Mouse (Mus musculus): Measurements from ENCODE around the gene Capn1. TPM values are rescaled to one million over a fixed set of nuclear protein-coding genes. Genes with fewer than 3 reads are reported as not detected.

The Capn1 gene
- polyA plus RNA-seq, 1 experiment from 2014 or later = 11.6 TPM

- Histone ChIP-seq H3K4me1 (peaks cover 28% of the 10 kb centered on the region), H3K4me2 (no peak overlapping the region), H3K9ac (no peak overlapping the region), H3K4me3 (no peak overlapping the region), H3K27me3 (no peaks in the 10 kb centered on the region), H3K36me3 (peaks cover 53% of the 10 kb centered on the region), H3K27ac (no peak overlapping the region), H3K9me3 (no peaks in the 10 kb centered on the region)
- ATAC-seq (ENCODE audit: borderline replicate concordance, extremely low read depth, low FRiP score, low TSS enrichment) = no peak
- 82% methylated on average over 5 of the region's 5 CpGs for WGBS
Observed at GRCm38 (mm10) chr19:5957371-5957770, 58.3 kb downstream of the Capn1 start.

- Histone ChIP-seq H3K4me1 (peaks cover 22% of the 10 kb centered on the region), H3K27ac (peak overlapping the region; percentile 22; the same call in 1 of the 2 replicates), H3K4me2 (peak overlapping the region; percentile 41; the same call in 1 of the 2 replicates), H3K27me3 (no peaks in the 10 kb centered on the region), H3K9ac (no peak overlapping the region), H3K4me3 (no peak overlapping the region), H3K36me3 (peaks cover 54% of the 10 kb centered on the region), H3K9me3 (no peaks in the 10 kb centered on the region)
- peak; percentile 39; the same call in 1 of the 2 replicates for ATAC-seq (ENCODE audit: borderline replicate concordance, extremely low read depth, low FRiP score, low TSS enrichment)
- 13% methylated on average over 3 of the region's 3 CpGs for WGBS
Observed at GRCm38 (mm10) chr19:5956685-5957084, 59.0 kb downstream of the Capn1 start.

DNA sequence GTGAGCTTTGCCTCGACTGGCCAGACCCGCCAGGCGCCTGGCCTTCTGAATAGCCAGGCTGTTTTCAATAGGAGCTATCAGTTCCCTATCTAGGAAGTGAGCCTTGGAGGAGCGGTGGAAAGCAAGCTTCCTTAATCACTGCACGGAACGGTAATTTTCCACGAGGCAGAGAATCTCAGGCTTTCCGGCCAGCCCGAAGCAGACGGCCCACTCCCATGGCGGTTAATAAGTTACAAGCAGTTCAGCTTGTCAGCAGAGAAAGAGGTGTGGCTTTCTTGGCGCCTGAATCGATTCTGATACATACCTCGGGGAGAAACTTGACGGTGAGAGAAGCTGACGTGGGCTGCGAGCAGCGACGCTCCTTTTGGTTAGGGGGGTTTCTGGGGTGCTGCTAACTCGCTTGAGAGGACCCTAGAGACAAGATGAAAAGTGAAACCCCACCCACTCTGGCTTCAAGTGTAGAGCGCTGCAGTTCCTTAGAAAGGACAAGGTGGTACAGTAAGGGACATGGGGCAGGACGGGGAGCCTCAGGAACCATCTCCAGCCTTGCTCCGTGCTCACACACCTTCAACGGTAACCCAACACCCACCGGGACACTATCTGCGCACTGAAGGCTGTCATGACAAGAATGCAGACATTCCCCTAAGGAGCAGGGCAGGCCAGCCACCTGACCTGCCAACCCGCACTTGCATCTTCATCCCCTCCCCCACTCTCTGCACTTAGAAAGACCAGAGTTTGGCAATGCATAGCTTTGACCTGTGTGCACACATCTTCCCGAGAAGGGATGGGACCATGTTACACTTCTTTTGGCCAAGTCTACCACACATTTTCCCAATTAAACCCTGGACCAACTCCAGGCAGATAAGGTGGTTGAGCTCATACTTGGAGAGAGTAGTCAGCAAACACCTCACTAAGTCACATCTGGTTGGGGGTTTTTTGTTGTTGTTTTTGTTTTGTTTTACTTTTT is 59.7 kb downstream of the Capn1 start:
- peak overlapping the region; percentile 10; the same call in 1 of the 2 replicates for H3K4me3 ChIP-seq
- H3K4me2 ChIP-seq = peak overlapping the region; percentile 41
- H3K27me3 ChIP-seq = no peaks in the 10 kb centered on the region
- peaks cover 61% of the 10 kb centered on the region for H3K36me3 ChIP-seq
- no peak overlapping the region for H3K9ac ChIP-seq
- H3K9me3 ChIP-seq = no peaks in the 10 kb centered on the region
- peak overlapping the region; percentile 57 for H3K27ac ChIP-seq
- 46% methylated on average over 28 of the region's 28 CpGs for WGBS
- peaks cover 20% of the 10 kb centered on the region for H3K4me1 ChIP-seq
- peak; percentile 16; the same call in 1 of the 2 replicates for ATAC-seq (ENCODE audit: borderline replicate concordance, extremely low read depth, low FRiP score, low TSS enrichment)

- WGBS = 89% methylated on average over 10 of the region's 10 CpGs
- 0 out of 2 replicates have a peak overlapping the region, but pooled peaks have one; percentile 4 for H3K27ac ChIP-seq
- H3K36me3 ChIP-seq = peaks cover 72% of the 10 kb centered on the region
Observed at GRCm38 (mm10) chr19:5954936-5955335, 60.8 kb downstream of the Capn1 start.

GRCm38 (mm10) chr19:5954031-5954710 is 61.5 kb downstream of the Capn1 start:
- H3K36me3 ChIP-seq = peaks cover 71% of the 10 kb centered on the region
- ATAC-seq (ENCODE audit: borderline replicate concordance, extremely low read depth, low FRiP score, low TSS enrichment) = no peak
- no peak overlapping the region for H3K4me3 ChIP-seq
- H3K9ac ChIP-seq = no peak overlapping the region
- WGBS = 83% methylated on average over 22 of the region's 22 CpGs
- H3K4me2 ChIP-seq = no peak overlapping the region
- no peaks in the 10 kb centered on the region for H3K27me3 ChIP-seq
- H3K4me1 ChIP-seq = peaks cover 20% of the 10 kb centered on the region
- no peak overlapping the region for H3K27ac ChIP-seq
- no peaks in the 10 kb centered on the region for H3K9me3 ChIP-seq

More at GRCm38 (mm10) chr19:5954936-5955335, 60.8 kb downstream of the Capn1 start:
- ATAC-seq (ENCODE audit: borderline replicate concordance, extremely low read depth, low FRiP score, low TSS enrichment) = no peak
- Histone ChIP-seq H3K9ac (no peak overlapping the region), H3K27me3 (no peaks in the 10 kb centered on the region), H3K9me3 (no peaks in the 10 kb centered on the region), H3K4me3 (no peak overlapping the region), H3K4me1 (peaks cover 20% of the 10 kb centered on the region), H3K4me2 (no peak overlapping the region)

GRCm38 (mm10) chr19:5953201-5953770 is 62.4 kb downstream of the Capn1 start:
- Histone ChIP-seq H3K4me1 (peaks cover 20% of the 10 kb centered on the region), H3K27me3 (no peaks in the 10 kb centered on the region), H3K9me3 (no peaks in the 10 kb centered on the region), H3K4me2 (no peak overlapping the region), H3K4me3 (no peak overlapping the region), H3K36me3 (peaks cover 70% of the 10 kb centered on the region), H3K9ac (no peak overlapping the region), H3K27ac (peak overlapping the region; percentile 67; the same call in 1 of the 2 replicates)
- ATAC-seq (ENCODE audit: borderline replicate concordance, extremely low read depth, low FRiP score, low TSS enrichment) = no peak
- WGBS = 88% methylated on average over 19 of the region's 19 CpGs

DNA sequence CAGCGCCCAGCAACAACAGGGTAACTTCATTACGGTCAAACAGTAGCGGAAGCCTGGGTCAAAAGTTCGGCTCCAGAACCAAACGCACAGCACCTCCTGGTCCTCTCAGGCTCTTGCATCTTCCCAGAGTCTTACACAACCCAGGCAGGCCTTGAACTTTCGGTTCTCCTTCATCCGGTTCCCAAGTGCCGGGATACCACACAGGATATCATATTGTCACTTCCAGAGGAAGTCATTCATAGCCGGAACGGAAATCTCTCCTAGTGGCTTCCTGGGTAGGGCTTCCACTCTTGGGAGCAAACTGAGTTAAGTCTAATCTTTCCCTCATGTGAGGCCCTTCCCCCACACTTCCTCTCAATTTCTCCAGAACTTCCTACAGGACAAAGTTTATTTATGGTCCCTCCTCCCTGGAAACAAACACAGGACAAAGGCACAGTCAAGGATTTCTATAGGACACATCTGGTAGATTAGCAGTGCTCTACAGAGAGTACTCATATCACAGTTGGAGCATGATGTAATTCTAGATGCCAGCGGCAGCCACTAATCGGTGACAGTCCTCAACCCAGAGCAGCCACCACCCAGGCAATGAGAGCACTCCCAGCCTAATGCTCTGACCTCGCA is 63.5 kb downstream of the Capn1 start:
- Histone ChIP-seq H3K4me1 (peaks cover 20% of the 10 kb centered on the region), H3K4me2 (peak overlapping the region; percentile 5; the same call in 1 of the 2 replicates), H3K27me3 (no peaks in the 10 kb centered on the region), H3K27ac (peak overlapping the region; percentile 67), H3K9me3 (no peaks in the 10 kb centered on the region), H3K4me3 (no peak overlapping the region), H3K36me3 (peaks cover 71% of the 10 kb centered on the region), H3K9ac (no peak overlapping the region)
- ATAC-seq (ENCODE audit: borderline replicate concordance, extremely low read depth, low FRiP score, low TSS enrichment) = peak; percentile 46; the same call in 1 of the 2 replicates
- WGBS = 69% methylated on average over 13 of the region's 13 CpGs

- no peak overlapping the region for H3K4me3 ChIP-seq
- H3K9me3 ChIP-seq = no peaks in the 10 kb centered on the region
- H3K36me3 ChIP-seq = peaks cover 67% of the 10 kb centered on the region
- no peak for ATAC-seq (ENCODE audit: borderline replicate concordance, extremely low read depth, low FRiP score, low TSS enrichment)
- 82% methylated on average over 16 of the region's 16 CpGs for WGBS
- H3K4me2 ChIP-seq = peak overlapping the region; percentile 5; the same call in 1 of the 2 replicates
- no peaks in the 10 kb centered on the region for H3K27me3 ChIP-seq
- H3K9ac ChIP-seq = no peak overlapping the region
- H3K27ac ChIP-seq = peak overlapping the region; percentile 48; the same call in 1 of the 2 replicates
- peaks cover 21% of the 10 kb centered on the region for H3K4me1 ChIP-seq
Observed at GRCm38 (mm10) chr19:5951631-5952030, 64.1 kb downstream of the Capn1 start.

DNA sequence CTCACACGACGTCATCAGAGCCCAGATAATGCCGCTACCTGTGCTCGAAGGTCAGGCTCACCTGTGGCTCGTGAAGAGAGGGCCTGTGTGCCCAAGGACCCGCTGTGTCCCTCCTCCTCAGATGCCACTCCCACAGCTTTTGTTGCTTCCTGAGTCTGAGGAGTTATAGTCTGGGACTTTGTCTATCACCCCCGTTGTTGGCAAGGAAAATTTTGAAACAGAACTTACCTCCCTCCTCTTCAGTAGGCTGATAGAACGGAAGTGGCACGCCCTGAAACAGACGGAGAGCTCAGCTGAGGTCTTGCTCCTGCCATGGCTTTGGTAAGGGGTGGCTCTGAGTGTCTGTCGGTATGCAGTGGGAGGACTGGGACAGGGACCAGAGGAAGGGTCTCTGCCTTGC is 65.5 kb downstream of the Capn1 start:
- no peak for ATAC-seq (ENCODE audit: borderline replicate concordance, extremely low read depth, low FRiP score, low TSS enrichment)
- no peaks in the 10 kb centered on the region for H3K27me3 ChIP-seq
- H3K4me2 ChIP-seq = no peak overlapping the region
- H3K27ac ChIP-seq = no peak overlapping the region
- H3K9ac ChIP-seq = no peak overlapping the region
- H3K36me3 ChIP-seq = peaks cover 68% of the 10 kb centered on the region
- H3K9me3 ChIP-seq = no peaks in the 10 kb centered on the region
- H3K4me3 ChIP-seq = no peak overlapping the region
- WGBS = 94% methylated on average over 11 of the region's 11 CpGs
- peaks cover 22% of the 10 kb centered on the region for H3K4me1 ChIP-seq

GRCm38 (mm10) chr19:5945891-5946290 is 69.8 kb downstream of the Capn1 start:
- 29% methylated on average over 8 of the region's 8 CpGs for WGBS
- Histone ChIP-seq H3K9ac (no peak overlapping the region; the same call in 1 of the 2 replicates), H3K4me1 (peaks cover 29% of the 10 kb centered on the region), H3K4me2 (0 out of 2 replicates have a peak overlapping the region, but pooled peaks have one; percentile 3), H3K4me3 (no peak overlapping the region), H3K27me3 (no peaks in the 10 kb centered on the region), H3K27ac (peak overlapping the region; percentile 81), H3K9me3 (no peaks in the 10 kb centered on the region), H3K36me3 (peaks cover 42% of the 10 kb centered on the region)
- no peak; the same call in 1 of the 2 replicates for ATAC-seq (ENCODE audit: borderline replicate concordance, extremely low read depth, low FRiP score, low TSS enrichment)

GRCm38 (mm10) chr19:5945027-5945426 is 70.7 kb downstream of the Capn1 start:
- no peaks in the 10 kb centered on the region for H3K9me3 ChIP-seq
- 32% methylated on average over 7 of the region's 7 CpGs for WGBS
- no peak overlapping the region for H3K4me3 ChIP-seq
- no peaks in the 10 kb centered on the region for H3K27me3 ChIP-seq
- H3K9ac ChIP-seq = no peak overlapping the region
- peaks cover 34% of the 10 kb centered on the region for H3K36me3 ChIP-seq
- H3K4me1 ChIP-seq = peaks cover 37% of the 10 kb centered on the region
- ATAC-seq (ENCODE audit: borderline replicate concordance, extremely low read depth, low FRiP score, low TSS enrichment) = peak; percentile 82
- no peak overlapping the region for H3K4me2 ChIP-seq
- H3K27ac ChIP-seq = peak overlapping the region; percentile 81

Data from lung, embryonic 15.5 days (tissue).